Mouse (Mus musculus) midbrain, embryonic 15.5 days (tissue): ENCODE measurements around the gene Uqcc1. TPM values are rescaled to one million over a fixed set of nuclear protein-coding genes. Genes with fewer than 3 reads are reported as not detected.
A peak's percentile ranks its signal among the peaks of the same experiment; 100 is the strongest.
"Not testable (repeated sequence)": the region's sequence is repeated elsewhere in the genome, so short reads cannot be mapped to it uniquely, and the experiment has no call there.

Experiments used
- ATAC-seq: fragments of 200-750 bp; cut with Nextera tagmentation; replicated peaks from 2 replicates; pipeline ENCODE4 v1.8.0; 2017; ENCODE audit warnings: moderate TSS enrichment
- H3K27ac ChIP-seq: fragments of 300-500 bp; sonication (generic); 2 replicates; pipeline ENCODE4 v1.5.1; 2015; ENCODE audit warnings: mild to moderate bottlenecking, inconsistent platforms
- H3K27me3 ChIP-seq: fragments of 300-500 bp; sonication (generic); replicated peaks from 2 replicates; pipeline ENCODE4 v1.6.1; 2015; ENCODE audit warnings: inconsistent platforms
- H3K36me3 ChIP-seq: fragments of 300-500 bp; sonication (generic); replicated peaks from 2 replicates; pipeline ENCODE4 v1.6.1; 2015; ENCODE audit warnings: inconsistent platforms
- H3K4me1 ChIP-seq: fragments of 300-500 bp; sonication (generic); 2 replicates; pipeline ENCODE4 v1.6.1; 2015; ENCODE audit warnings: inconsistent platforms
- H3K4me2 ChIP-seq: fragments of 300-500 bp; sonication (generic); 2 replicates; pipeline ENCODE4 v1.6.1; 2015; ENCODE audit warnings: inconsistent platforms, mild to moderate bottlenecking, moderate library complexity
- H3K4me3 ChIP-seq: fragments of 300-500 bp; sonication (generic); 2 replicates; pipeline ENCODE4 v1.5.1; 2015; ENCODE audit warnings: mild to moderate bottlenecking, inconsistent platforms
- H3K9ac ChIP-seq: fragments of 300-500 bp; sonication (generic); 2 replicates; pipeline ENCODE4 v1.6.1; 2015; ENCODE audit warnings: mild to moderate bottlenecking, inconsistent platforms
- H3K9me3 ChIP-seq: fragments of 300-500 bp; sonication (generic); 2 replicates; pipeline ENCODE4 v1.6.1; 2016; ENCODE audit warnings: inconsistent platforms
- WGBS: fragments of 180-500 bp; shearing (Covaris S2); methylation state at CpG from one replicate; pipeline ENCODE4 v1.1.7; 2015; ENCODE audit warnings: mixed read lengths; 5-methylcytosine and 5-hydroxymethylcytosine counted together
- polyA plus RNA-seq: library from polyadenylated mRNA; unstranded; fragments of >200 nt; fragmentation: Nextera tagmentation; extraction: Ambion mirVana; gene quantifications from 2 replicates; pipeline ENCODE4 v1.2.1, GENCODE M21; 2015

Gene Uqcc1
- polyA plus RNA-seq, 1 experiment from 2014 or later: 68.8 TPM

- H3K9ac ChIP-seq: no peak overlapping the region
- H3K4me1 ChIP-seq: no peaks in the 10 kb centered on the region
- 80% methylated on average over 3 of the region's 3 CpGs for WGBS
- no peak overlapping the region for H3K27ac ChIP-seq
- H3K4me3 ChIP-seq: no peak overlapping the region
- no peaks in the 10 kb centered on the region for H3K9me3 ChIP-seq
- ATAC-seq: no peak
- no peaks in the 10 kb centered on the region for H3K27me3 ChIP-seq
- H3K36me3 ChIP-seq: no peaks in the 10 kb centered on the region
- no peak overlapping the region for H3K4me2 ChIP-seq
Measured at GRCm38 (mm10) chr2:155837961-155838360, 92.1 kb downstream of the Uqcc1 start.

GRCm38 (mm10) chr2:155834732-155835131, 95.4 kb downstream of the Uqcc1 start, which contains the start of gene Fam83c:
Fam83c (minus strand) TSS chr2:155834854.
- H3K9me3 ChIP-seq: no peaks in the 10 kb centered on the region
- 71% methylated on average over 9 of the region's 9 CpGs for WGBS
- no peak for ATAC-seq

GRCm38 (mm10) chr2:155832087-155832486, 98.0 kb downstream of the Uqcc1 start:
- 77% methylated on average over 1 of the region's 1 CpGs for WGBS
- not testable (repeated sequence) for H3K9me3 ChIP-seq, H3K4me3 ChIP-seq, H3K4me2 ChIP-seq, H3K27ac ChIP-seq, H3K36me3 ChIP-seq, ATAC-seq, H3K27me3 ChIP-seq, H3K9ac ChIP-seq
- H3K4me1 ChIP-seq: peaks cover 10% of the 10 kb centered on the region

More at GRCm38 (mm10) chr2:155834732-155835131, 95.4 kb downstream of the Uqcc1 start, which contains the start of gene Fam83c:
- H3K27ac ChIP-seq: no peak within 1 kb of the TSS
- no peaks in the 10 kb centered on the region for H3K4me1 ChIP-seq
- H3K4me2 ChIP-seq: no peak within 1 kb of the TSS
- H3K9ac ChIP-seq: no peak within 1 kb of the TSS
- no peak within 1 kb of the TSS for H3K4me3 ChIP-seq
- no peaks in the 10 kb centered on the region for H3K27me3 ChIP-seq
- no peaks in the 10 kb centered on the region for H3K36me3 ChIP-seq

- Histone ChIP-seq H3K4me2 (no peak overlapping the region), H3K4me1 (peaks cover 12% of the 10 kb centered on the region), H3K27ac (no peak overlapping the region), H3K9ac (no peak overlapping the region), H3K27me3 (no peaks in the 10 kb centered on the region), H3K36me3 (no peaks in the 10 kb centered on the region), H3K9me3 (no peaks in the 10 kb centered on the region), H3K4me3 (no peak overlapping the region)
- 61% methylated on average over 9 of the region's 9 CpGs for WGBS
- ATAC-seq: no peak
Measured at GRCm38 (mm10) chr2:155831302-155831701, 98.8 kb downstream of the Uqcc1 start.

GRCm38 (mm10) chr2:155830841-155831240, 99.3 kb downstream of the Uqcc1 start:
- 91% methylated on average over 8 of the region's 8 CpGs for whole genome bisulfite sequencing
- Histone ChIP-seq H3K4me1 (peaks cover 13% of the 10 kb centered on the region), H3K4me3 (no peak overlapping the region), H3K9ac (no peak overlapping the region), H3K9me3 (no peaks in the 10 kb centered on the region), H3K27me3 (no peaks in the 10 kb centered on the region), H3K27ac (no peak overlapping the region), H3K36me3 (no peaks in the 10 kb centered on the region), H3K4me2 (no peak overlapping the region)
- no peak for ATAC-seq

GRCm38 (mm10) chr2:155826630-155827424, 103.3 kb downstream of the Uqcc1 start, which contains the start of gene Eif6:
Eif6 (minus strand) TSS chr2:155826925.
- WGBS: 2% methylated on average over 27 of the region's 27 CpGs
- H3K4me2 ChIP-seq: peak within 1 kb of the TSS; percentile 85
- H3K4me1 ChIP-seq: peaks cover 21% of the 10 kb centered on the region
- peaks cover 12% of the 10 kb centered on the region for H3K36me3 ChIP-seq
- peak within 1 kb of the TSS; percentile 60 for H3K9ac ChIP-seq
- no peaks in the 10 kb centered on the region for H3K27me3 ChIP-seq
- no peaks in the 10 kb centered on the region for H3K9me3 ChIP-seq
- H3K4me3 ChIP-seq: peak within 1 kb of the TSS; percentile 71
- H3K27ac ChIP-seq: peak within 1 kb of the TSS; percentile 85
- peak; percentile 96 for ATAC-seq

- Histone ChIP-seq H3K36me3 (peaks cover 17% of the 10 kb centered on the region), H3K9me3 (no peaks in the 10 kb centered on the region), H3K4me1 (peaks cover 21% of the 10 kb centered on the region), H3K27me3 (no peaks in the 10 kb centered on the region), H3K27ac (peak overlapping the region; percentile 85), H3K4me3 (peak overlapping the region; percentile 71), H3K4me2 (peak overlapping the region; percentile 85), H3K9ac (peak overlapping the region; percentile 60)
- WGBS: 3% methylated on average over 52 of the region's 52 CpGs
- ATAC-seq: peak; percentile 1; the same call in 1 of the 2 replicates
Measured at GRCm38 (mm10) chr2:155825904-155826629, 104.0 kb downstream of the Uqcc1 start.

GRCm38 (mm10) chr2:155823722-155824121, 106.4 kb downstream of the Uqcc1 start:
- Histone ChIP-seq H3K27ac (no peak overlapping the region), H3K4me1 (peaks cover 31% of the 10 kb centered on the region), H3K4me3 (no peak overlapping the region), H3K4me2 (no peak overlapping the region), H3K9ac (no peak overlapping the region), H3K9me3 (no peaks in the 10 kb centered on the region), H3K36me3 (peaks cover 17% of the 10 kb centered on the region), H3K27me3 (no peaks in the 10 kb centered on the region)
- 96% methylated on average over 8 of the region's 8 CpGs for WGBS
- no peak for ATAC-seq

GRCm38 (mm10) chr2:155820779-155821178, 109.3 kb downstream of the Uqcc1 start:
- Histone ChIP-seq H3K36me3 (peaks cover 21% of the 10 kb centered on the region), H3K4me1 (peaks cover 30% of the 10 kb centered on the region), H3K4me2 (no peak overlapping the region), H3K9ac (no peak overlapping the region), H3K27ac (no peak overlapping the region), H3K9me3 (no peaks in the 10 kb centered on the region), H3K4me3 (no peak overlapping the region), H3K27me3 (no peaks in the 10 kb centered on the region)
- ATAC-seq: no peak
- WGBS: 94% methylated on average over 5 of the region's 5 CpGs

- Histone ChIP-seq H3K27ac (peak overlapping the region; percentile 82), H3K36me3 (peaks cover 21% of the 10 kb centered on the region), H3K4me1 (peaks cover 23% of the 10 kb centered on the region), H3K9me3 (no peaks in the 10 kb centered on the region), H3K9ac (peak overlapping the region; percentile 68), H3K4me3 (peak overlapping the region; percentile 49), H3K4me2 (peak overlapping the region; percentile 67), H3K27me3 (no peaks in the 10 kb centered on the region)
- WGBS: 65% methylated on average over 6 of the region's 6 CpGs
- no peak; the same call in 1 of the 2 replicates for ATAC-seq
Measured at GRCm38 (mm10) chr2:155819449-155820251, 110.5 kb downstream of the Uqcc1 start.

- Histone ChIP-seq H3K9ac (peak within 1 kb of the TSS; percentile 68), H3K9me3 (no peaks in the 10 kb centered on the region), H3K4me1 (peaks cover 23% of the 10 kb centered on the region), H3K4me2 (peak within 1 kb of the TSS; percentile 67), H3K27me3 (no peaks in the 10 kb centered on the region), H3K27ac (peak within 1 kb of the TSS; percentile 82), H3K4me3 (peak within 1 kb of the TSS; percentile 49), H3K36me3 (peaks cover 24% of the 10 kb centered on the region)
- ATAC-seq: no peak
Measured at GRCm38 (mm10) chr2:155819392-155819448, 110.9 kb downstream of the Uqcc1 start, which contains the start of gene BC029722. BC029722 (minus strand) TSS chr2:155819426.
